Comparison of ENCODE assay signal across 15 mouse cellular contexts in the genomic region with DNA sequence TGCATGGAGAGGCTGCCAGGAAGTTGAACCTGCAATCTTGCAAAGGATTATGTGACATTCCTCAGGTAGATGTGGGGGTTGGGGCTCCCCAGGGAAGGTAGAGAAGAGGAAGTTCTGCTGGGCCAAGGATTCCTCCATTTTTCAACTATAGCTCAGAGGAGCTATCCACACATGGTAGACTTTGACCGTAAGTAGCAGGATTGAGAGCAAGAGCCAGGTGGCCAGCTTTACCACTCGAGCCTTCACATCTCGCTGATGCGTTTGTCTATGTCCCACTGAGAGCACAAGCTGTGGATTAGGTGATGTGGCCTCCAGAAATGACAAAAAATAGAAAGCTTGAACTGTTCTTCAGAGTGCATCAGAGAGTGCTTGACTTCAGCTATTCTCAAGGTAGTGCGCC.
"Had no signal": no experiment of that assay in that cellular context is flagged by ENCODE, and none has a peak within 500 bp of the region (broad histone marks: within the 10 kb centered on the region; RNA-seq: fewer than 3 reads in every experiment).

No protein-coding gene starts in this region.

- H3K27me3 ChIP-seq: lung, embryonic 15.5 days; megakaryocyte, embryonic 14.5 days; midbrain, embryonic 13.5 days; midbrain, embryonic 15.5 days; neural tube, embryonic 12.5 days; stomach, embryonic 15.5 days had no signal

- DNase-seq: lung, adult 2 months; lung, postnatal 14 days; lung, postnatal 36 days; right cerebral cortex, postnatal 14 days; thymus, adult 2 months; thymus, postnatal 25 days; thymus, postnatal 4 days had no signal

- H3K4me1 ChIP-seq: lung, embryonic 15.5 days; stomach, embryonic 15.5 days had no signal

- H3K27ac ChIP-seq: lung, embryonic 15.5 days; macrophage; midbrain, embryonic 13.5 days; midbrain, embryonic 15.5 days; neural tube, embryonic 12.5 days; stomach, embryonic 15.5 days; stomach, postnatal 0 days had no signal

- H3K4me3 ChIP-seq: lung, embryonic 15.5 days; megakaryocyte, embryonic 14.5 days; midbrain, embryonic 13.5 days; midbrain, embryonic 15.5 days; neural tube, embryonic 12.5 days; stomach, embryonic 15.5 days had no signal

- H3K36me3 ChIP-seq: lung, embryonic 15.5 days; midbrain, embryonic 15.5 days; stomach, embryonic 15.5 days had no signal
